Mouse (Mus musculus): ENCODE results near the gene Hps3. TPM values are rescaled to one million over a fixed set of nuclear protein-coding genes. Genes with fewer than 3 reads are reported as not detected.
A peak's percentile ranks its signal among the peaks of the same experiment; 100 is the strongest.
"Not testable (repeated sequence)": the region's sequence is repeated elsewhere in the genome, so short reads cannot be mapped to it uniquely, and the experiment has no call there.

Hps3 gene
- 17.6 and 33.9 TPM in 2 replicates for total RNA-seq (2014; fragmentation: Nextera tagmentation)
- 15.2 and 17.1 TPM in 2 replicates for total RNA-seq (2017)

DNA sequence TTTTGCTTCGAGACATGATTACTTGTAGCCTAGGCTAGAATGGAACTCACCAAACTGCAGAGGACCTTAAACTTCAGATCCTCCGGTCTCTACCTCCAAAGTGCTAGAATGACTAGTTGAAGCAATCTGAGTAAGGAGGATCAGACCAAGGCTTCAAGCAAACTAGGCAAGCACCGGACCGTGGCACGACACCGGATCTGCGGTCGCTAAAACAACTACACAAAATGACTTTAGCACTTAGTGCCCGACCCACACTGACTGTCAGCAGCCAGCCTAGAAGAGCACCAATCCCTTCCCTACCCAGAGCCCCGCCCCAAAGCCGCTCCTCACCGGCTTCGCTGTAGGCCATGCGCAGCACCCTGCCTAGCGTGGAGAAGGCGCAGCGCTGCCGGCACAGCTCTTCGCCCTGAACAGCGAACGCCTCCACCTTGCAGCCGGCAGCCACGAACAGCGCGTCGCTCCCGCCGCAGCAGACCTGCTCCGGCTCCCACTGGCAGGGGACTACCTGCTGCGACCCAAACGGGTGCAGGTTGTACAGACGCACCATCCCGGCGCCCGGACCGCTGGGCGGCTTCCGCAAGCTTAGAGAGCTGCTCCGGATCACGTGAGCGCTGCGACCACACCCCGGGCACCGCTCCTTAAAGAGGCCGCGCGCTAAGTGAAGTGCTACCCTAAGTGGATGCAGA is at the start of gene Hps3:
Gene Hps3, minus strand, starts transcription at position 597 of the 686 bp plus-strand sequence.
- peak; percentile 99 for ATAC-seq (replicated peaks; ENCODE audit: low FRiP score, low TSS enrichment, poor library complexity, severe bottlenecking)

- ATAC-seq (replicated peaks; ENCODE audit: low FRiP score, low TSS enrichment, poor library complexity, severe bottlenecking): no peak
Measured at GRCm38 (mm10) chr3:20082161-20082560, 47.0 kb upstream of the Hps3 start.

GRCm38 (mm10) chr3:20076145-20077053 is 41.3 kb upstream of the Hps3 start:
- ATAC-seq (replicated peaks; ENCODE audit: low FRiP score, low TSS enrichment, poor library complexity, severe bottlenecking): peak; percentile 79

- no peak for ATAC-seq (replicated peaks; ENCODE audit: low FRiP score, low TSS enrichment, poor library complexity, severe bottlenecking)
Measured at GRCm38 (mm10) chr3:20058197-20058541, 23.1 kb upstream of the Hps3 start.

- ATAC-seq (replicated peaks; ENCODE audit: low FRiP score, low TSS enrichment, poor library complexity, severe bottlenecking): peak; percentile 100
Measured at GRCm38 (mm10) chr3:20057306-20058196, 22.4 kb upstream of the Hps3 start, which contains the start of gene Hltf. TSS of gene Hltf (plus strand) at chr3:20057811.

DNA sequence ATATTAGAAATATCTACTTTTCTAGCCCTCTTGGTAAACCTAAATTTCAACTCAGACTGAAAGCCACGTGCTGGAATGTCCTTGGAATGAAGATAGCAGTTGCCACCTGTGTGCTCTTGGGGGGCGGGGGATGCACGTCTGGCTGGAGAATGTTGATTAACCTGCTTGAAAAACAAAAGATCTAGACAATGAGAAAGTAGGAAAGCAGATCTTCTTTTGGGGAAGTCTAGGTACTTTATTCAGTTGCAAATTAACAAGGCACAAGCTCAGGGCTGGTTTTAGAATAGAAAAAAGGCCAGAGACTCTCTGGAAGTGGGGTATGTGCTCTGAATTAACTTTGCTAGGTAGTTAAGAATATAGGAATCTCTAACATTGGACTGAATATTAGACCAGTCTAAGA is 9.6 kb upstream of the Hps3 start:
- ATAC-seq (replicated peaks; ENCODE audit: low FRiP score, low TSS enrichment, poor library complexity, severe bottlenecking): not testable (repeated sequence)

DNA sequence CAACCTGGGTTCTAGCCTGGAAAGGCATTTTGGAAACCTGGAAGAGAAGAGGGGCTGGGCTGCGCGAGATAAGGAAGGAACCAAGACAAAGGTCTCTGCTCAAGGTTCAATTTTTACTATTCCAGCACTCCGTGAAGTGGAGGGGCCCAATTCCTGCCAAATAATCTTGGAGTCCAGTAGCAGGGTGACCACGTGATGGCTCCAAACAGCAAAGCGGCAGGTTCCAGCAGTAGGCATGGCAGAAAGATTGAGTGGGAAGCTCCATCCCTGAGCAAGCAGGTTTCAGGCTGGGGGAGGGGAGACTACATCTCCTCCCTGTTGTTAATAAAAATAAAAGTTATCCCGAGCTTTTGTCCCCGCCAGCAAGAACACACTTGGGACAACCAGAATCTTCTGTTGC is 6.3 kb upstream of the Hps3 start:
- not testable (repeated sequence) for ATAC-seq (replicated peaks; ENCODE audit: low FRiP score, low TSS enrichment, poor library complexity, severe bottlenecking)

DNA sequence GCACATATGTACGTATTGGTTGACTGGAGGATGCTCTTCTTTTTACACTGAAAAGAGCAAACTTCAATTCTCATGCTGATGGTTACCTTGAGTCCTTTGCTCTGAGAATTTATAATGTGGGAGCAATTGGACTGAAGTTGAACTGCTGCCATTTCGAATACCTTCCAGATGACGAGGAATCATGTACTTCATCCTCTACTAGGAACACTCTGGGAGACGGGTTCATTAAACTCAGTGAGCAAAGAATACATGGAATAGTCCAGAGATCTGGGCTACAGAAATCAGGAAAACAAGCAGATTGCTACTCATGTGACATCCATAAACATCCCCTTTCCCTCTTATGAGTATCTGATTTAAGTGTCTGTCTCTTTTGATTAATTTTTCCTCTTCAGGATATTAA is 954 bp upstream of the Hps3 start:
- ATAC-seq (replicated peaks; ENCODE audit: low FRiP score, low TSS enrichment, poor library complexity, severe bottlenecking): no peak

GRCm38 (mm10) chr3:20033761-20034718 is 1.1 kb downstream of the Hps3 start:
- ATAC-seq (replicated peaks; ENCODE audit: low FRiP score, low TSS enrichment, poor library complexity, severe bottlenecking): peak; percentile 58

- ATAC-seq (replicated peaks; ENCODE audit: low FRiP score, low TSS enrichment, poor library complexity, severe bottlenecking): no peak
Measured at GRCm38 (mm10) chr3:20030807-20031206, 4.3 kb downstream of the Hps3 start.

DNA sequence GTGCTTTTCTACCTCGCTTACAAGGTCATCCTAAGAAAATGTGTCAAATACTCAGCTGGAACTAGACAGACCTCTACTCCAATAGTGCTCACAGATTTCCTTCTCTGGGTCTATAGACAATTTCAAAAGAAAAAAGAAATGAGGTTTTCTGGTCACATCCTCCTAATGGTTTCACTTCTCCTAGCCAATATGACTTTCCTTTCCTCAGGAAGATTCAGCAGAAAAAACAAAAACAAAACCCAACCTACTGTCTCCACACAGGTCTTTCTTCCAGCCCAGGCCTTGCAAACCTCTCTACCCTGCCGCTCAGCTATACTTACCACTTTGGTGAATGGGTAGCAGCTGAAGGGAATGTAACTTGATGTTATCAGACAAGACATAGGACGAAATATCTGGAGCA is 6.5 kb downstream of the Hps3 start:
- no peak for ATAC-seq (replicated peaks; ENCODE audit: low FRiP score, low TSS enrichment, poor library complexity, severe bottlenecking)

GRCm38 (mm10) chr3:20027788-20028187 is 7.3 kb downstream of the Hps3 start:
- no peak for ATAC-seq (replicated peaks; ENCODE audit: low FRiP score, low TSS enrichment, poor library complexity, severe bottlenecking)

- no peak for ATAC-seq (replicated peaks; ENCODE audit: low FRiP score, low TSS enrichment, poor library complexity, severe bottlenecking)
Measured at GRCm38 (mm10) chr3:20026996-20027689, 8.0 kb downstream of the Hps3 start.

DNA sequence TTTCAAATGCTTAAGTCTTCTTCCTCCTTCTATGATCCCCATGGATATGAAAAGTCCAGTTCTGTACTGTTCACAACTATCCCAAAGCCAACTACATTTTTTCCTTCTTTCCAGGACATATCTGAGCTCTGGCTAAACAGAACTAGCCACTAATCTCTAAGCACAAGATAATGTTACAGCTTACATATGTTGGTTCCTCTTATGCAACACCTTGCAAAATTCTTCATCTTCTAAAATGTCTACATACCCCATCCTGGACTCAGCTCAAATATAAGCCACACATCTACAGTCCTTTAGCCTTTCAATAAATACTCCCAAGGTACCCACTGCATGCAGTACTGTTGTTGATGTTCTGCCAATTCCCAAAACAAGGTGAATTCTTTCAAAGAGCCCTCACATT is 8.6 kb downstream of the Hps3 start:
- ATAC-seq (replicated peaks; ENCODE audit: low FRiP score, low TSS enrichment, poor library complexity, severe bottlenecking): no peak

DNA sequence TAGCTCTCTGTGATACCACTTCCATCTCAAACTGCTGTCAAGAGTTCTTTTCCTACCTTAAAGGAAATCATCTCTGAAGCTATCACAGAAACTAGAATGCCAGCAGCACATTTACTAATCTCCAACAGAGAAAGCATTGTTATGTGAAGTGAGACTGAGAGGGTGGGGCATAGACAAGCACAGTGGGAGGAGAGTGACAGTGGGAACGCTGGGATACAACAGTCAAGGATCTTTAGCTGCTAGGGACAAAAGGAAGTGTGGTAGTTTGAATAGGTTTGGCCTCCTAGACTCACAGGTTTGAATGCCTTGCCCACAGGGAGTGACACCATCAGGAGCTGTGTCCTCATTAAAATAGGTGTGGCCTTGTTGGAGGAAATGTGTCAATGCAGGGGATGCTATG is 11.3 kb downstream of the Hps3 start:
- no peak for ATAC-seq (replicated peaks; ENCODE audit: low FRiP score, low TSS enrichment, poor library complexity, severe bottlenecking)

- ATAC-seq (replicated peaks; ENCODE audit: low FRiP score, low TSS enrichment, poor library complexity, severe bottlenecking): no peak
Measured at GRCm38 (mm10) chr3:20018076-20018475, 17.0 kb downstream of the Hps3 start.

DNA sequence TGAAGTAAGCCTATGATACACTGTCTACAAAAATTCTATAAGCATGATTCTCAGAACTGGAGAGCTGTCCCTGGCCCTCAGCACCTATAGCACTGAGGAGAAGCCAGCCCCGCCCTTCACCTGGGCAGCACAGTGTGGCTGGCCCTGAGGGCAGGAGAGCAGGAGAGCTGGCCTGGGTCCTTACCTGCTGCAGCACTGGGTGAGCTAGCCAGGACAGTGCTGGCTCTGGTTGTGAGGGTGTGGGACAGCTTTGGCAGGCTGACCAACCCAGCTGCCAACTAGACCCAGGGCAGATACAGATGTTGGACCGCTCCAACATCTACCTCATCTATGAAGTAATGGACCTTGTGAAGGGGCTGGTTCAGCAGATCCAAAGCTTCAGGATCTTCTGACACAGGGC is 20.7 kb downstream of the Hps3 start:
- no peak for ATAC-seq (replicated peaks; ENCODE audit: low FRiP score, low TSS enrichment, poor library complexity, severe bottlenecking)

DNA sequence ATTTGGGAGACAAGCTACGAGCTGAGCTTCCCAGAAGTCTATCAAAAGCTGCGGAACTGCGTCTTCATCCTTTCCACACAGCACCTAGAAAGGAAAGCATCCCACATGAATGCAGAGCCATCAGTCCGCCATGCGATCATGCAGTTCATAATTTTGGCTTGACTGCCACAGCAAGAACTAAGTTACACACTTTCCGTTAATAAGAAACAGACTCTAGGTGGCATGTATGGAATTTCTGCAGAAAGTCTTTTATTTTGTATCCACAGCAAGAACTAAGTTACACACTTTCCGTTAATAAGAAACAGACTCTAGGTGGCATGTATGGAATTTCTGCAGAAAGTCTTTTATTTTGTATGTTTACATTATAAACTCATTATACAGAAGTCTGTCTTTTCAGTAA is 24.2 kb downstream of the Hps3 start:
- not testable (repeated sequence) for ATAC-seq (replicated peaks; ENCODE audit: low FRiP score, low TSS enrichment, poor library complexity, severe bottlenecking)
